Mouse (Mus musculus) layer of hippocampus, adult 2 months (tissue): ENCODE measurements at regions not wholly inside any gene's neighbourhood (a gene's known extent, or its start where the extent isn't known, plus 50 kb on each side); places are given as distances from the start of the nearest gene placed in this dataset.

Source experiments
- DNase-seq, 2 experiments: peaks; one replicate each; pipeline ENCODE4 v3.0.0; 2022; ENCODE audit warnings: low spot score in 2 of 2
- H3K27ac ChIP-seq: fragments of 200-600 bp; 2 replicates; pipeline ENCODE4 v1.8.1; 2022
- H3K4me3 ChIP-seq: fragments of 200-600 bp; 2 replicates; pipeline ENCODE4 v1.8.1; 2022; ENCODE audit warnings: mild to moderate bottlenecking
- CTCF ChIP-seq: fragments of 200-600 bp; conservative IDR thresholded peaks from 2 replicates; pipeline ENCODE4 v1.8.1; 2022; ENCODE audit warnings: antibody characterized with exemption, mild to moderate bottlenecking, moderate library complexity

DNA sequence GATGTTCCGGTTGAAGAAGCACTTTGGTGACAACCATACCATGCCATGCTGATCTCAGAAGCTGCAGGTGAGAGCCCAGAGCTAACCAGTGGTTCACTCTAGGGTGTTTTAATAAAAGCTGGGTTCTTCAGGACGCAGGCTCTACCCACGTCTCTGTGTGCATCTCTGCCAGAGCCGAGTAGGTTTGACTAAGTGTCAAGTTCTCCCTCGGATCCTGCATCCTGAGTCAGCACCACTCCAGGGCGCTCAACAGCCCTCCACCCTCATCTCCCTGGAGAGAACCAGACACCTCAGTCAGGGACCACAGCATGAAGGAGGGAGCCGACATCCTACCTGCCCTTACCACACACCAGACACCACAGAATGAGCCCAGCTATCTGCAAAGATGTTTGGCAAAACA is 134.0 kb upstream of the Hdac4 start:
- DNase-seq, result no peak
- TF ChIP-seq CTCF, result no peak
- Histone ChIP-seq H3K4me3 (no peak overlapping the region), H3K27ac (no peak overlapping the region)

DNA sequence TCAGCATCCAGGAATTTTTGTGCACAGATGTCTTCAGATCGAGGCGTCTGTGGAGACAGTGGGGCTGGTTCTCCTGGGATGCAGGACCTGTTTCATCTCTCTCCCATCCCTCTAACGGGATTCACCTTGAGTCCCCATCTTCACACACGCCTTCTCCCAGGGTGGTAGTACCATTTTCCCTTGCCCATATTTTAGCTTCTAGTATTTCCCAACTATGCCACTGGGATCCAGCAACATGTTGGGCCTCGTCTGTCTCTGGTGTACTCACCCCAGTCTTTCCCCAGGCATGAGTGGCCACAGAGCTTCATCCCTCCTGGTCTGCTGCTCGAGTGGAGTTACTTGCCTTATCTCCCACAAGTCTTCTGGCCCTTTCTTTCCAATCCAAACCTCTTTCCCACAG is 131.6 kb upstream of the Hdac4 start:
- Histone ChIP-seq H3K27ac (no peak overlapping the region), H3K4me3 (no peak overlapping the region)
- DNase-seq, result no peak
- TF ChIP-seq CTCF, result no peak

DNA sequence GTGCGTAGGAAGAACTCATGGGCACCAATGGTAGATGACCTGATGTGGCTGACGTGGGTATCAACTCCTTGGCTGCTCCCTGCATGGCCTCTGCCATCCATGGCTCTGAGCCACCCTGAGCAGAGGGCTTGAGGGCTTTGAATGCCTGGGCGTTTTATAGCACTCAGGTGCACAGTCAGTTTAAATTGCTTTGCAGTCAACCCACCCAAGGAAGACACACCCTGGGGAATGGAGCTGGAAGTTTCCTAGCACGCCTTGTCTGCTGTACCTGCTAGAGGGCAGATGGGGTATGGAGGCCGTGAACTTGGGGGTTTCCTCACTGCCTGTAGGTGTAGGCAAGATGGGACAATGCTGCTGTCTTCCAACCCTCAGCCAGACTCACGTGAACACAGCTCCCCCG is 129.8 kb upstream of the Hdac4 start:
- no peak for DNase-seq
- no peak overlapping the region for H3K27ac ChIP-seq
- no peak overlapping the region for H3K4me3 ChIP-seq
- no peak for TF ChIP-seq CTCF

DNA sequence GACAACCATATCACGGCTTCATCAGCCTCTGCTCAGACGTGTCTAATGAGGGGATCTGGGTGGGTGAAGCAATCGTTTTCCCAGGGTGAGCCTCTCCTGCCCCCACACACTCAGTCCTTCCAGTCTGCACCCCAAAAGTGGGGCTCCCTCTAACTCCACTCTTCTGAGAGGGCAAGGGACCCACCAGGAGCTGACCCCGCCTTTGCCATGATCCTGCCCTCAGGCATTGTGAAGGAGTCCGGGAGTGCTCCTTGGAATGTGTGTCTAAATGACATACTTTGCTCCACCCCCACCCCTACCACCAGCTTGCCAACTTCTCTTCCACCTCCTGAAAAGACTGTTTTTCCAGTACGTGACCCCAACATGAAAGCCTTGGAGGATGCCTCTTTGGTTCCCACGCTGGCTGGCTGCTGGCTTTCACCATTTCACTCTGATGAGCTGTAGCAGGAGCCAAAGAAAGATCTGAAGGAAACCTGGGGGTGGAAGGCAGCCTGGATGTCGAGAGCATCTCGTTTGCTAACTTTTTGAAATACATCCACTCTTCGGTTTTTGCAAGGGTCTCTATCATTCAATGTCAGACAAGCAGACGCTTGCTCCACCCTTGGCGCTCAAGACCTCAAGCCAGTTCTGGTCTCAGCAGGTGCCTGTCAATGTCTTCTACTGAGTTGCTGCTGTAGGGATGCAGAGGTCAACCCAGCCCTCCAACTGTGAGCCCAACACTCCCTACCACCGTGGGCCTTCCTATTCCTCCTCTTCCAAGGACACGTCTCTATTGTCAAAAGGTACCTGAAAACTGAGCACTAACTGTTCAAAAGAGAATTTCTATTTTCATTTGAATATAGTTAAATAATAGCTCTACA is 128.8 kb upstream of the Hdac4 start:
- Histone ChIP-seq H3K27ac (no peak overlapping the region), H3K4me3 (no peak overlapping the region)
- TF ChIP-seq CTCF, result no peak
- no peak for DNase-seq

DNA sequence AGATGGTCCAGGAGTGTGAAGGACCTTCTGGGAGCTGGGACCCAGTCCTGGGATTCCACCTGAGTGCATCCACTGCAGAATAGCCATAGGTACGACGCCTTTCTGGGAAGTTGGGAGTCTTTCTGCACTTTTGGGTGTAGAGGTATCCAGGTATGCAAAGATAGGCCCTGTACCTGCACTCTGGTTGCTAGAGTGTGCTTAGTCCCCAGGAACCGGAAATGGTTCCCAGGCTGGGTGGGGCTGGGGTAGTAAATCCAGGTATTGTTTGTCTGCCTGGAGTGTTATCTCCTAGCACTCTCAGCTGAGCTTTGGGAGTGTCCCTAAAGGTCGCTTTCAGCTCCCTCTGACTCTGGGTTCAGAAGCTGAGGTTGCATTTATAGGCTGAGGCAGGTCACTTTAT is 121.6 kb upstream of the Hdac4 start:
- no peak overlapping the region for H3K4me3 ChIP-seq
- TF ChIP-seq CTCF, result no peak

DNA sequence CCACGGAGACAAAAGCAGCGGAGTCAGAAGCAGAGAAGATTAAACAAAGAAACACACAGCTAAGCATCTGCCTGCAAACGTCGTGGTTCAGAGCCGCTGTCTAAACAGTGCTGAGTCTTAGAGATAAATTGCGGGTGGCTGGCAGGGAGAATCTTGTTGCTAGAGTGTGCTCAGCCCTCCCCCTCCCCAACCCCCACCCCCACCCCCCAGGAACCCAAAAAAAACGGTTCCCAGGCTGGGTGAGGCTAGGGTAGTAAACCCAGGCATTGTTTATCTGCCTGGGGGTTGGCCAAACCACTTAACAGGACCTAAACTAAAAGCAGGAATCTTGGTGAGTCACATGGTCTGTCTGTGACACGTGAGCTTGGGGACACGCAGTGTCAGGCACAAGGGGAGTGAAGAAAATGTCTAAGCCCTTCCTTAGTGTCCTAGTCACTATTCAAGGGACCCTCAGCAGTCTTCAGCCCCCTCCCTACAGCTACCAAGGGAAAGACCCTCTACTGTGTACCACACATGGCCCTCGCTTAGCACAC is 120.8 kb upstream of the Hdac4 start:
- no peak overlapping the region for H3K4me3 ChIP-seq
- no peak overlapping the region for H3K27ac ChIP-seq
- DNase-seq, result no peak
- TF ChIP-seq CTCF, result no peak

More for the DNA sequence above, 121.6 kb upstream of the Hdac4 start:
- H3K27ac ChIP-seq, result no peak overlapping the region
- DNase-seq, result no peak

DNA sequence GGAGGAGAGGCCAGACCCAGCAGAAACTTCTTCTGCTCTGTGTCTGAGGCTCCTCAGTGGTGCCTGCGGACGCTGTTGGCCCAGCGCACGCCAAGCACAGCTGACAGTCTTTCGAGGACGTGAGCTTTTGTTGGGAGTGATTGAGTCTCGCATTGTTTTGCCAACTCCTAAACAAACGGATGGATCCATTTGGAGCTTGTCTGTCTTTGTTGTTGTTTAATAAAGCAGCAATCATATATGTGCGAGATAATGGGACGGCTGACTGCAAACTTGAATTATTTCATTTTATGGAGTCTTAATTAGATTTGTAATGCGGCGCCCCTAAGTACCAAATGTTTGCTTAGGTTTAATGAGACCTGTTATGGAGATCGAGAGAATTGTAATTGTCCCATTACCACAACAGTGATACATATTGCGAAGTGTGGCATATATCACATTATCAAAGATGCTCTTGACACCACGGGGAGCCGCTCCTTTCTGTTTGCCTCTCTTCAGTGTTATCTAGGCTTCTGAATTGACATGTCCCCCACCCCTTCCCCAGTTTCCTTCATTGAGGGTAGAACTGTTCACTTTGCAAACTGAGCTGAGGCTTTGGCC is 117.6 kb upstream of the Hdac4 start:
- no peak overlapping the region for H3K4me3 ChIP-seq
- TF ChIP-seq CTCF, result no peak
- no peak overlapping the region for H3K27ac ChIP-seq
- DNase-seq, result no peak

DNA sequence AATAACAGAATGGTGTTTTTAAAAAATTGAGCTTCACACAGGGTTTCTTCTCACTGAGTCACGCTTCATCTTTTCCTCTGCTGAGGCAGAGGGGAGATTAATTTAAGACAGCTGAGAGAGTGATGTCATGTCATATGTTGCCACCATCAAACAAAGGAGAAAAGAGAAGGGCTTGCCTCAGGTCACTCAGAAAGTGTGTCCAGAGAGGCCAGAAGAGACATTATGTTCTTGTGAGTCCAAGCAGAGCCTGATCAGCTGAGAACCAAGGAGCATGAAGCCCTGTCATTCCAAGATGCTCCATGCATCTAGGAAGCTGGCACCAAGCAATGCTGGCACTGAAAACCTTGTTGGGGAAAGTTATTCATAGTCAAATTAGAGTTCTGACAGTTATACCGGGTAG is 114.4 kb upstream of the Hdac4 start:
- DNase-seq, result no peak
- TF ChIP-seq CTCF, result no peak
- H3K27ac ChIP-seq, result peak overlapping the region; percentile 46; the same call in 1 of the 2 replicates
- H3K4me3 ChIP-seq, result no peak overlapping the region

DNA sequence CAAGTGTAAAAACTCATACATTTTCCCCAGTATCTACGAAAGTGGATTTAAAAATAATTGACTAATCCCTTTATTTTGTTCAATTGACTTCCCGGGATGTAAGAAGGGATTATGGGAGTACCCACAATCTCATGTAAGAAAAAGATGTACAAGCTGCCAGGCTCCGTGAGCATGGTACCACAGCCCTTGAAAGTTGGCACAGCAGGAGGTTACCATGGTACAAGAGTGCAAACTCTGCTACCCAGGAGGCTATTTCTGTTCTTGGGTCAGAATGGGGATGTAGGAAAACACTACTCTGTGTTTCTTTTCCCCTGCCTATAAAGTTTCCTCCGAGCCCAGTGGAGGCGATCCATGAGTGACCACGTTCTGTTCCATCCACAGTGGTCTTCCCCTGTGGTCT is 113.9 kb upstream of the Hdac4 start:
- no peak for DNase-seq
- no peak overlapping the region for H3K4me3 ChIP-seq
- peak overlapping the region; percentile 43; the same call in 1 of the 2 replicates for H3K27ac ChIP-seq
- no peak for TF ChIP-seq CTCF

DNA sequence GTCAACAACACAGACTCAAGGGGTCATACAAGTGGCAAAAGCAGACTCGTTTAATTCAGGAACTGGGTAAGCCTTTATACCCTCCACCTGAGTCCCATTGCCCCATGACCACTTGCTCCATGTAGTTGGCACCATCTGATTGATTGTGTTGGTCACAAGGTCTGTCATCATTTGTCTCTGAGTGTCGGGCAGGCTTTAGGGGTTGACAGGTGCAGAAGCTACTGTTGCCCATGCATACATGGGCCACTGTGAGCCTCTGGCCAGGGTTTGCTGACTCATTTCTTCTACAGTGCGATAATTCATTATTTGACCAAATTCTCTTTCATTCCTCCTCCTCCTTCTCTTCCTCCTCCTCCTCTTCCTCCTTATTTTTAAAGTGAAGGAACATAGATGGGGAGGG is 113.0 kb upstream of the Hdac4 start:
- H3K4me3 ChIP-seq, result no peak overlapping the region
- TF ChIP-seq CTCF, result no peak
- DNase-seq, result no peak
- no peak overlapping the region for H3K27ac ChIP-seq

DNA sequence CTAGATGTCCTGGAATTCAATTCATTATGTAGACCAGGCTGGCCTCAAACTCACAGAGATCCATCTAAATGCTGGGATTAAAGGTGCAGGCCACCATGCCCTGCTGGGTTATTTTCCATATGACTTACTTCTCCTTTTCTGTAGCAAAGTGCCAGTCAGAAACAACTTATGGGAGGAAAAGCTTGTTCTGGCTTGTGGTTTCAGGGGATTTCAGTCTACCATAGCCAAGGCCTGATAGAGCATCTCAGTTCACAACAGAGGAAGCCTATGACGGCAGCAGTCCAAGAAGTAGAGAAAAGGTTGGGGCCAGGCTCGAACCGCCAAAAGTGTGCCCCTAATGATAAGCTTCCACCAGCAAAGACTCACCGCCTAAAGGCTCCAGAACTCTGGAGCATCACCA is 110.5 kb upstream of the Hdac4 start:
- no peak for DNase-seq
- Histone ChIP-seq H3K4me3 (no peak overlapping the region), H3K27ac (no peak overlapping the region)
- TF ChIP-seq CTCF, result no peak

DNA sequence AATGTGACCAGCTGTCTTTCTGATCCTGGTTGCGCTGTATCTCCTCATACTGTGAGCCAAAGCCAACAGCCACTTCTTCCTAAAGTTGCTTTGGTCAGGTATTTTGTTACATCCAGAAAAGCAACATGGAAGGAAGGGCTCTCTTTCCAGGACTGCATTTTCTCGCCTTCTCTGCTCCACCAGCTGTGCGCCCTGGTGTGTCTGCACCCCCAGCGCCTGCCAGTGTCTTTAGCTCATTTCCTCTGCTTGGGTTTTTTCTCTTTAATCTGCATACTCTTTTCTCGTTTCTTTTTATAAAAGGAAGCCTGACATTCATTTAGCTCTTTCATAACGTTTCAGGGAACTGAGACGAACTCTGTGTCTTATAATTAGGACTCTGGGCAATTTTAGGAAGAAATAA is 103.5 kb upstream of the Hdac4 start:
- peak in 1 of 2 experiments; percentile 34 for DNase-seq
- H3K4me3 ChIP-seq, result no peak overlapping the region
- H3K27ac ChIP-seq, result no peak overlapping the region
- no peak for TF ChIP-seq CTCF

DNA sequence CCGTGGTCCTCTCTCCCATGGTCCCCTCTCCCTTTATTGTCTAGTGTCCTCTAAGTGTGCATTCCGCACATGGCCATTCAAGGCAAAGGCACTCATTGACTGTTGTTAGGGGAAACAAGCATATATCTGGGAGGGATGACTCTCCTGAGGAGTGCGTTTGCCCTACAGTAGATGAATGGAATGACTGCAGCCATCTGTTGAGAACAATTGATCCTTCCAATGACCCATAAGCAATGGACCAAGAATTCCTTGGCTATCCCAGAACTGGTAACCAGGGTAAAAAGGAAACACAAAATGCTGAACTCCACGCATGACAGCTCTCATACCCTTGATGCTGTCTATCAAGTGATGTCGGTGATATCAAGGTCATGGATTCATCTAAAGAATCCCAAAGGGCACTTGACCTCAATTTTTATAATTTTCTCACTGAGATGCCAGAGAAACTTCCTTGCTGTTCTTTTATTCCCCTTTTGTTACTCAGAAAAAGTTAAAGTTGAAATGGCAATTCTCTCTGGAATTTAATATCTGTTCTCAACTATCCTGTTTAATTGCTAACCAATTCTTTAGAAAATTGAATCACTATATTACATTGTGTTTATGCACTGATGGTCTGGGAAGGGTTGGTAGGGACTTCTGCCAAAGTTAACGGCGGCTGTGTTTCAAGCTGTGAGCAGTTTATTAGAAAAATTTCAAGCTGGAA is 97.3 kb upstream of the Hdac4 start:
- Histone ChIP-seq H3K4me3 (no peak overlapping the region), H3K27ac (no peak overlapping the region)
- TF ChIP-seq CTCF, result no peak
- DNase-seq, result no peak

DNA sequence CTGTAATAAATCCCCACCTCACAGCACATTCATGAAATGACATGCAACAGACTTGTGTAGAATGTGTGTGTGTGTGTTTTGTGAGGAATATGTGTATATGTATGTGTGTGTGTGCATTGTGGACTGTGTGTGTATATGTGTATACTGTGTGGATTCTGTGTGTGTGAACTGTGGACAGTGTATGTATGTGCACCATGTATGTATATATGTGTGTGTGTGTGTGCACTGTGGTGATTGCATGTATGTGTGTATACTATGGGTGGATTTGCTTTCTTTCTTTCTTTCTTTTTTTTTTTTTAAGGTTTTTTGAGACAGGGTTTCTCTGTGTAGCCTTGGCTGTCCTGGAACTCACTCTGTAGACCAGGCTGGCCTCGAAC is 91.5 kb upstream of the Hdac4 start:
- no peak for TF ChIP-seq CTCF
- Histone ChIP-seq H3K27ac (no peak overlapping the region), H3K4me3 (no peak overlapping the region)
- DNase-seq, result no peak
